Mouse (Mus musculus): ENCODE results near the gene Cog3. TPM values are rescaled to one million over a fixed set of nuclear protein-coding genes. Genes with fewer than 3 reads are reported as not detected.

Cog3 gene
- total RNA-seq, 2 experiments from 2014 or later: 22.7 to 26.4 TPM

- peak in 1 of 2 experiments; percentile 38 for DNase-seq (ENCODE audit: low spot score in 2 of 2)
These were observed 6.9 kb upstream of the Cog3 start for GRCm38 (mm10) chr14:75761028-75761805.

GRCm38 (mm10) chr14:75758401-75758800 is 4.1 kb upstream of the Cog3 start:
- DNase-seq (ENCODE audit: low spot score in 2 of 2): no peak

GRCm38 (mm10) chr14:75757821-75758220 is 3.5 kb upstream of the Cog3 start:
- no peak for DNase-seq (ENCODE audit: low spot score in 2 of 2)

GRCm38 (mm10) chr14:75756971-75757370 is 2.7 kb upstream of the Cog3 start:
- DNase-seq (ENCODE audit: low spot score in 2 of 2): no peak

GRCm38 (mm10) chr14:75753206-75753605 is 1.1 kb downstream of the Cog3 start:
- DNase-seq (ENCODE audit: low spot score in 2 of 2): no peak

GRCm38 (mm10) chr14:75751040-75751439 is 3.3 kb downstream of the Cog3 start:
- DNase-seq (ENCODE audit: low spot score in 2 of 2): no peak

GRCm38 (mm10) chr14:75749123-75749522 is 5.2 kb downstream of the Cog3 start:
- DNase-seq (ENCODE audit: low spot score in 2 of 2): no peak

GRCm38 (mm10) chr14:75747960-75748359 is 6.4 kb downstream of the Cog3 start:
- DNase-seq (ENCODE audit: low spot score in 2 of 2): no peak

GRCm38 (mm10) chr14:75741904-75742303 is 12.4 kb downstream of the Cog3 start:
- no peak for DNase-seq (ENCODE audit: low spot score in 2 of 2)

GRCm38 (mm10) chr14:75735597-75735996 is 18.7 kb downstream of the Cog3 start:
- DNase-seq (ENCODE audit: low spot score in 2 of 2): no peak

GRCm38 (mm10) chr14:75732631-75733030 is 21.7 kb downstream of the Cog3 start:
- DNase-seq (ENCODE audit: low spot score in 2 of 2): no peak

- DNase-seq (ENCODE audit: low spot score in 2 of 2): no peak
These were observed 23.0 kb downstream of the Cog3 start for GRCm38 (mm10) chr14:75731361-75731760.

GRCm38 (mm10) chr14:75728111-75728510 is 26.2 kb downstream of the Cog3 start:
- DNase-seq (ENCODE audit: low spot score in 2 of 2): no peak

- DNase-seq (ENCODE audit: low spot score in 2 of 2): no peak
These were observed 27.3 kb downstream of the Cog3 start for GRCm38 (mm10) chr14:75727046-75727445.

GRCm38 (mm10) chr14:75722816-75723215 is 31.5 kb downstream of the Cog3 start:
- DNase-seq (ENCODE audit: low spot score in 2 of 2): no peak

- DNase-seq (ENCODE audit: low spot score in 2 of 2): peak in 1 of 2 experiments; percentile 29
These were observed 32.2 kb downstream of the Cog3 start for GRCm38 (mm10) chr14:75721977-75722563.

GRCm38 (mm10) chr14:75720121-75720520 is 34.2 kb downstream of the Cog3 start:
- no peak for DNase-seq (ENCODE audit: low spot score in 2 of 2)

- no peak for DNase-seq (ENCODE audit: low spot score in 2 of 2)
These were observed 37.9 kb downstream of the Cog3 start for GRCm38 (mm10) chr14:75716410-75716809.

- no peak for DNase-seq (ENCODE audit: low spot score in 2 of 2)
These were observed 40.7 kb downstream of the Cog3 start for GRCm38 (mm10) chr14:75713661-75714060.

GRCm38 (mm10) chr14:75712687-75713086 is 41.6 kb downstream of the Cog3 start:
- no peak for DNase-seq (ENCODE audit: low spot score in 2 of 2)

- no peak for DNase-seq (ENCODE audit: low spot score in 2 of 2)
These were observed 42.6 kb downstream of the Cog3 start for GRCm38 (mm10) chr14:75711731-75712130.

- DNase-seq (ENCODE audit: low spot score in 2 of 2): no peak
These were observed 45.3 kb downstream of the Cog3 start for GRCm38 (mm10) chr14:75708986-75709385.

- no peak for DNase-seq (ENCODE audit: low spot score in 2 of 2)
These were observed 46.5 kb downstream of the Cog3 start for GRCm38 (mm10) chr14:75707771-75708170.
